Mouse (Mus musculus) limb, embryonic 14.5 days (tissue): ENCODE results near the gene Samsn1. TPM values are rescaled to one million over a fixed set of nuclear protein-coding genes. Genes with fewer than 3 reads are reported as not detected.
"Not testable (repeated sequence)": the region's sequence is repeated elsewhere in the genome, so short reads cannot be mapped to it uniquely, and the experiment has no call there.

Experiments used
- ATAC-seq: fragments of 200-750 bp; cut with Nextera tagmentation; 2 replicates; pipeline ENCODE4 v1.8.0; 2017; ENCODE audit warnings: low read depth, moderate number of reproducible peaks, moderate TSS enrichment; ENCODE audit not compliant: low FRiP score
- DNase-seq: peaks from one replicate; pipeline ENCODE4 v3.0.0-alpha.2; 2015; ENCODE audit warnings: low spot score
- H3K27ac ChIP-seq: fragments of 300-500 bp; sonication (generic); replicated peaks from 2 replicates; pipeline ENCODE4 v1.5.1; 2014; ENCODE audit warnings: low read depth, mild to moderate bottlenecking, low read length, moderate library complexity, mixed read lengths
- H3K27me3 ChIP-seq: fragments of 300-500 bp; sonication (generic); 2 replicates; pipeline ENCODE4 v1.6.1; 2014; ENCODE audit warnings: low read length, mixed read lengths; ENCODE audit not compliant: control insufficient read depth, insufficient read depth
- H3K36me3 ChIP-seq: fragments of 300-500 bp; sonication (generic); 2 replicates; pipeline ENCODE4 v1.6.1; 2014; ENCODE audit warnings: mild to moderate bottlenecking, low read length, moderate library complexity, mixed read lengths; ENCODE audit not compliant: control insufficient read depth, insufficient read depth
- H3K4me1 ChIP-seq: fragments of 300-500 bp; sonication (generic); 2 replicates; pipeline ENCODE4 v1.6.1; 2014; ENCODE audit warnings: antibody characterized with exemption, low read length, mixed read lengths; ENCODE audit not compliant: control insufficient read depth, insufficient read depth
- H3K4me2 ChIP-seq: fragments of 300-500 bp; sonication (generic); replicated peaks from 2 replicates; pipeline ENCODE4 v1.6.1; 2014; ENCODE audit warnings: low read depth, mild to moderate bottlenecking, low read length, moderate library complexity; ENCODE audit not compliant: severe bottlenecking
- H3K4me3 ChIP-seq: fragments of 300-500 bp; sonication (generic); replicated peaks from 2 replicates; pipeline ENCODE4 v1.5.1; 2014; ENCODE audit warnings: low read length
- H3K9ac ChIP-seq: fragments of 300-500 bp; sonication (generic); 2 replicates; pipeline ENCODE4 v1.6.1; 2014; ENCODE audit warnings: mild to moderate bottlenecking, low read depth, low read length, moderate library complexity; ENCODE audit not compliant: severe bottlenecking
- H3K9me3 ChIP-seq: fragments of 300-500 bp; sonication (generic); 2 replicates; pipeline ENCODE4 v1.6.1; 2016; ENCODE audit warnings: low read length; ENCODE audit not compliant: control insufficient read depth
- POLR2A ChIP-seq: fragments of 200-500 bp; IDR thresholded peaks from 2 replicates; pipeline ENCODE4 v1.8.0; 2012; ENCODE audit warnings: inconsistent platforms, mild to moderate bottlenecking, moderate library complexity, borderline replicate concordance; ENCODE audit not compliant: insufficient read depth, insufficient read length; ENCODE audit errors: extremely low read depth
- WGBS: fragments of 180-500 bp; shearing (Covaris S2); extraction: QIAGEN DNeasy Blood & Tissue Kit; methylation state at CpG from one replicate; pipeline ENCODE4 v1.1.7; 2014; 5-methylcytosine and 5-hydroxymethylcytosine counted together
- polyA plus RNA-seq, 2 experiments: library from polyadenylated mRNA; depleted of rRNA in 1 of 2; stranded (reverse) in 1 of 2; unstranded in 1 of 2; fragments of >200 nt; fragmentation: Nextera tagmentation in 1 of 2; extraction: Ambion mirVana in 1 of 2; gene quantifications; 2 replicates each; pipeline versions ENCODE4 v1.2.1 to v1.2.3; 2012 to 2014

Samsn1 gene
- polyA plus RNA-seq, 2 experiments = 3.2 to 4.1 TPM

GRCm38 (mm10) chr16:75831390-75831789 lies 190.7 kb downstream of the Samsn1 start:
- ATAC-seq (no peak), DNase-seq (no peak)
- Histone ChIP-seq H3K9me3 (no peaks in the 10 kb centered on the region), H3K27ac (no peak overlapping the region), H3K9ac (no peak overlapping the region), H3K36me3 (no peaks in the 10 kb centered on the region), H3K4me2 (no peak overlapping the region), H3K4me1 (no peaks in the 10 kb centered on the region), H3K27me3 (no peaks in the 10 kb centered on the region), H3K4me3 (no peak overlapping the region)
- no peak for TF ChIP-seq POLR2A
- 52% methylated on average over 4 of the region's 4 CpGs for WGBS

GRCm38 (mm10) chr16:75826949-75827348 lies 195.1 kb downstream of the Samsn1 start:
- not testable (repeated sequence) for H3K4me3 ChIP-seq, H3K4me1 ChIP-seq, H3K27ac ChIP-seq, H3K9me3 ChIP-seq, H3K4me2 ChIP-seq, H3K27me3 ChIP-seq, DNase-seq, H3K36me3 ChIP-seq, H3K9ac ChIP-seq, ATAC-seq

- ATAC-seq = no peak
These were observed 195.6 kb downstream of the Samsn1 start for GRCm38 (mm10) chr16:75826498-75826897.

GRCm38 (mm10) chr16:75823226-75823625 lies 198.9 kb downstream of the Samsn1 start:
- Histone ChIP-seq H3K9ac (no peak overlapping the region), H3K4me3 (no peak overlapping the region), H3K36me3 (no peaks in the 10 kb centered on the region), H3K4me1 (no peaks in the 10 kb centered on the region), H3K4me2 (no peak overlapping the region), H3K27ac (no peak overlapping the region), H3K27me3 (no peaks in the 10 kb centered on the region), H3K9me3 (no peaks in the 10 kb centered on the region)
- ATAC-seq (no peak), DNase-seq (no peak)
- 54% methylated on average over 6 of the region's 6 CpGs for WGBS
- no peak for TF ChIP-seq POLR2A

More at GRCm38 (mm10) chr16:75826498-75826897, 195.6 kb downstream of the Samsn1 start:
- Histone ChIP-seq H3K27me3 (no peaks in the 10 kb centered on the region), H3K4me3 (no peak overlapping the region), H3K4me2 (no peak overlapping the region), H3K36me3 (no peaks in the 10 kb centered on the region), H3K9ac (no peak overlapping the region), H3K9me3 (no peaks in the 10 kb centered on the region), H3K27ac (no peak overlapping the region), H3K4me1 (no peaks in the 10 kb centered on the region)
- DNase-seq = no peak
- TF ChIP-seq POLR2A = no peak

GRCm38 (mm10) chr16:75820963-75821362 lies 201.1 kb downstream of the Samsn1 start:
- DNase-seq = no peak
- no peak for TF ChIP-seq POLR2A
- Histone ChIP-seq H3K4me1 (no peaks in the 10 kb centered on the region), H3K27ac (no peak overlapping the region), H3K4me3 (no peak overlapping the region), H3K9ac (no peak overlapping the region), H3K27me3 (no peaks in the 10 kb centered on the region), H3K9me3 (no peaks in the 10 kb centered on the region), H3K4me2 (no peak overlapping the region), H3K36me3 (no peaks in the 10 kb centered on the region)
- no peak for ATAC-seq
- 62% methylated on average over 3 of the region's 3 CpGs for WGBS
